Mouse (Mus musculus) MEL-GATA-1-ER (cell line): Measurements from ENCODE around the gene Fam221b.

Source experiments
- DNase-seq: peaks from one replicate; pipeline ENCODE4 v3.0.0-alpha.2; 2012; ENCODE audit warnings: low read depth; ENCODE audit errors: extremely low read depth

The Fam221b gene

GRCm38 (mm10) chr4:43668782-43669427 lies at the start of gene Fam221b, which contains the start of gene Tmem8b:
Gene Fam221b, minus strand, starts transcription at chr4:43669145.
Gene Tmem8b, plus strand, starts transcription at chr4:43668971.
- DNase-seq: peak; percentile 59

DNA sequence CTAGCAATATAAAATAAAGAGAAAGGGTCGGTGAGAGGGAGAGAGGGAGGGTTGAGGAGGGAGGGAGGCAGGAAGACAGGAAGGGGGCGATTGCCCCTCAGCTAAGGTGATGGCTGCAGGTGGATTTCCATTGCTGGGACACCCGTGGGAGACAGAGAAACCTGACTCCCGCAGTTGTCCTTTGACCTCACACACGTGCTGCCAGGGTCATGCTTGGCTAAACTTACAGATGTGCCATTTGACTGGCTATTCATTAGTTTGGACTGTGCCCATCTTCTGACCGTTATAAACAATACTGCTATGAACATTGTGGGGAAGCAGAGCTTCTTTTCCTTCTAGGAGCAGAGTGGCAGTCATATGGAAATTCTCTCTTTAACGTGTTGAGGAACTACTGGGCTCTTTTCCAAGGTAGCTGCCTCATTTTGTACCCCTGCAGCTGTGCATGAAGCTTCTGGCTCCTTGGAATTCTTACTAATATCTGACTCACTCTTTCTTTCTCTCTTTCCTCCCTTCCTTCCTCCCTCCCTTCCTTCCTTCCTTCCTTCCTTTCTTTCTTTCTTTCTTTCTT lies 44.8 kb upstream of the Fam221b start:
- no peak for DNase-seq

DNA sequence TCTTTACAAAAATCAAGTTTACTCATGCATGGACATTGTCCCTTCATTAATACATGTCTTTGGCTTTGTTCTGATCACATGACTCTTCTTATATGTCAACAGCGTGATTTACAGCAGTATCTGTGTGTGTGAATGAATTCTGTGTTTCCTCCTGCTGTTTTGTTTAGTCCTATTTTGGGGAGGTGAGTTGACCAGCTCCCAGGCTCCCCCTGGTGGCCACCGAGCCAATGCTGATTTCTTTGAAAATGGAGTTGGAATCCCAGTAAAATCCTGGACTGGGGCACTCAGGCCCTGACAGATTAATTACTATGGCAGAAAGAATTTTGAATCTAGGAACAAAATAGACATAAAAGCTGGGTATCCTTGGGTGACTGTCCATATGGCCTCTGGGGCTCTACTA lies 42.9 kb upstream of the Fam221b start:
- no peak for DNase-seq

DNA sequence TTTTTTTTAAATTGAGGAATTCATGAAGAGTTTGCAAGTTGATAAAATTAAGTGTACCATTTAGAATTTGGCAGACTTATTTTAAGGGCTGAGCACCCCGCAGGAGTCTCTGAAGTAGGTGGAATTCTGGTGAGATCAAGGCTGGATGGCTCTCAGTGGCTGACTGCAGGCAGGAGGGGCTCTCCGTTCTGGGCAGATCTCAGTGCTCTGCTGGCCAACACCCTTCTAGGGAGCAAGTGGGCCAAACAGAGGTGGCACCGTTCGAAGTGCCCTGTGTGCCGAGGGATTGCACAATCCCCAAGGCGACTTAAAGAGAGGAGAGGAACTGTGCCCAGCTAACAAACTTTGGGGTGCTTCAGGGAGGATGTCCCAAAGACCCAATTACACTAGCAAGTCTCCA lies 40.9 kb upstream of the Fam221b start, which contains the start of gene Olfr71:
Olfr71 (minus strand) TSS at position 387 of the 400 bp plus-strand sequence.
- DNase-seq: no peak

DNA sequence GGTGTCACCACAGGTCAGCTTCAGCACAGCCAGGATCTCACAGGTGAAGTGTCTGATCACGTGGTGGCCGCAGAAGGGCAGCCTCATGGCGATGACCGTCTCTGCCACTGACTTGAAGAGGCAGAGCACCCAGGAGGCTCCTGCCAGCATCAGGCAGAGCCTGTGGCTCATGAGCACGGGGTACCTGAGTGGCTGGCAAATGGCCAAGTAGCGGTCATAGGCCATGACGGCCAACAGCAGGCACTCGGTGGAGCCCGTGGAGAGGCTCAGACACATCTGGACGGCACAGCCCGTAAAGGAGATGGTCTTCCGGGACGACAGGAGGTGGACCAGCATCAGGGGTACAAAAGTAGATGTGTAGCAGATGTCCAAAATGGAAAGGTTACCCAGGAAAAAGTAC lies 37.0 kb upstream of the Fam221b start:
- DNase-seq: no peak

GRCm38 (mm10) chr4:43703851-43704250 lies 34.9 kb upstream of the Fam221b start:
- DNase-seq: no peak

DNA sequence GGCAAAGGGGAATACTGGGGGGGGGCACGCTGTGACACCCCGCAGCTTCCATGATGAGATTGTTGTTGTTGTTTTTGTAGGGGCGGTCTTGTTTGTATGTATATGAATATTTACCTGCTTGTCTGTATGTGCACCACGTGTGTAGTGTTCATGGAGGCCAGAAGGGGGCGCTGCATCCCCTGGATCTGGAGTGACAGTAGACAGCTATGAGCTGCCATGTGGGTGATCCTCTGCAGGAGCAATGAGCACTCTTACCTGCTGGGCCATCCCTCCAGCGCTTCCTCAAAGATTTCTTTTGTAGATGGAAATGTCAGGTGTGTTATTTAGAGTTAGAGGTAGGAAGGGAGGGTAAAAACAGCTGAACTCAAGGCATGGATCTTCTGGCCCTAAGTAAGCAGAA lies 34.5 kb upstream of the Fam221b start:
- no peak for DNase-seq

- no peak for DNase-seq
These were observed 31.8 kb upstream of the Fam221b start, which contains the start of gene Olfr70 for GRCm38 (mm10) chr4:43700707-43701106. Gene Olfr70, minus strand, starts transcription at chr4:43700807.

DNA sequence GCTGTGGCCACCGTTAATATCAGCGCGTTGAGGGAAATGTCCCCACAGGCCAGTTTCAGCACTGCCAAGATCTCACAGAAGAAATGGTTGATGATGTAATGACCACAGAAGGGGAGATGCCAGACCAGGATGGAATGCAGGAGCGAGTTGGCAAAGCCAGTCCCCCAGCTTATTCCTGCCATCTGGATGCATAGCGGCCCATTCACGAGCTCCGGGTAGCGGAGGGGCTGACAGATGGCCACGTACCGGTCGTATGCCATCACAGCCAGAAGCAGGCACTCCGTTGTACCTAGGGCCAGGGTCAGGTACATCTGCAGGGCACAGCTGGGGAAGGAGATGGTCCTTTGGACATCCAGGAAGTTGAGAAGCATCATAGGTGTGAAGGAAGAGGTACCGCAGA lies 27.6 kb upstream of the Fam221b start:
- DNase-seq: no peak

DNA sequence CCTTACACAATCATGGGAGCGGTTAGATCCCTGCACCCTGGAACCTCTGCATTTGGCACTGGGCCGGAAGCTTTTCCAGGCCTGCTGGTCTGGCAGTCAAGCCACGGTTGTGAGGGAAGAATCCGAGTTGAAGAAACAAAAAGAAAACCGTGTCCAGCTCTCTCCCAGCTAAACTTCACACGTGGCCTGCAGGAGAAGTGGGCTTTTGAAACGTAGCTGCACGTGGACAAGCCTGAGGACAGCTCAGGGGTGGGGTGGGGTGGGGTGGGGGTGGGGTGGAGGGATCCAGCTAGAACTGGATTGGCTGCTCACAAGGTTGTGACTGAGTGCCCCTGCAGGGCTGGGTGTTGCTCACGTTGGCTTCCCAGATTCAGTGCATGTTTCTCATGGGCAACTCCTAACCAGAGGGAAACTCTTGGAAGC lies 26.3 kb upstream of the Fam221b start:
- no peak for DNase-seq

DNA sequence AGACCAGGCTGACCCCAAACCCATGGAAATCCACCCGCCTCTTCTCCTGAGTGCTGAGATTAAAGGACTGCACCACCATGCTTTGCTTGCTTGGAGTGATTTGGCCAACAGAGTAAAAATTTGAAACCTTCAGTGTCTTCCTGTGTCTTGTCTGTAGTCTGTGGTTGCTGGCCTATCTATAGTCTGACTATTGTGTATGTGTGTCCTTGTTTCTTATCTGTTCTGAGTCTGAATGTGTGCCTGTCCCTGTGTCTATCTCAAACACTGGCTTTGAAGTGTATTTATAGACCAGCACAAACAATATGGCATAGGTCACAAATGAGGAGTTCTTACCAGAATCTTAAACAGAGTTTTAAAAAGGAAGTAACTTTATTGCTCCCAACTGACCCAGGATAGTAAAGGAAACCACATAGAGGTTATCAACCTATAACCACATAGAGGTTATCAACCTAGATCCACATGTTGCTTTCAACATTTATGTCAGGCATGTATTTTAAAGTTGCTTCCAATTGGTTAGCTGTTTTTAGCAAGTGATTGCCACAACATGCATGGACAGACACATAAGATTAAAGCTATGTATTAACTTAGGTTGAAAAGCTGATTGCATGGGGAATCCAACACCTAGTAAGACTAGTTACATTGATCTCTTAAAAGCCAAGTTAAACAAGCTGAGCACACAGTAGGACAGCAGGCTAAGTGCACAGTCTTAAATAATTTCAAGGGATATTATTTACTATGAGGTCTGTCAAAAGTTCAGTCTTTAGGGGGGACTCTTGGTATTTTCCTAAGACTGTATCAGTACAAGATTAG lies 25.7 kb upstream of the Fam221b start:
- DNase-seq: peak; percentile 74

DNA sequence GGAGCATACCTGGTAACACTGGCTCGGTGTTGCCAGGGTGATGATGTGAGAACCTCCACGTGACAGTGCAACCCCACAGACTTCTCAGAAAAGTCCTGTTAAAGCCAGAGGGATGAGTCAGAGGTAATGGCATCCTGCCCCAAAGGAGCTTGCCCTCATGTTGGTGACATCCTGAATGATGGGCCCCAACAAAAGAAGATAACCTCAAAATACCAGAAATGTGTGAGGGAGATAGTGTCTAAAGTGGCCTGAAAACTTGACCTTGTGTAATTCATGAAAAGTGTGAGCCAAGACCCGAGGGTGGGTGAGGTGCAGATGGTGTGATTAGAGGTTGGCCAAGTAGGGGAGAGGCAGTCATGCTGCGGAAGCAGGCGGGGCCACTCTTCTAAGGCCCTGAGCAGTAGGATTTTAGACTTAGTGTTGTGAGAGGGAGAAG lies 24.9 kb upstream of the Fam221b start:
- peak; percentile 20 for DNase-seq

DNA sequence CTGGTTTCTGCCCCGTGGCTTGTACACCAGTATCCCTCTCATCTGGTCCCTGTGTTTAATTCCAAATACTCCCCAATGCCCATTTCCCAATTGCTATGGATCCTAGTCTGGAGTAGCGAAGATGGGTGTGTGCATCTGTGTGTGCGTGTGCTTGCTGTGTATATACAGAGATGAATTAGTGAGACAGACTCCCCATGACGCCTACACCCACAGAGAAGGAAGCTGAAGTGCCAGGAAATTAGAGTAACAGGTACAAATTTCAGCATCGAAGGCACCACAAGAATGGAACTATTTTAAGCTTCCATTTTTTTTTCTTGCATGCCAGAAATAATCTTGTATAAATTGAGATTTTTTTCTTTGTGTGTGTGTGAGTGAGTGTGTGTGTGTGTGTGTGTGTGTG lies 22.1 kb upstream of the Fam221b start:
- DNase-seq: no peak

DNA sequence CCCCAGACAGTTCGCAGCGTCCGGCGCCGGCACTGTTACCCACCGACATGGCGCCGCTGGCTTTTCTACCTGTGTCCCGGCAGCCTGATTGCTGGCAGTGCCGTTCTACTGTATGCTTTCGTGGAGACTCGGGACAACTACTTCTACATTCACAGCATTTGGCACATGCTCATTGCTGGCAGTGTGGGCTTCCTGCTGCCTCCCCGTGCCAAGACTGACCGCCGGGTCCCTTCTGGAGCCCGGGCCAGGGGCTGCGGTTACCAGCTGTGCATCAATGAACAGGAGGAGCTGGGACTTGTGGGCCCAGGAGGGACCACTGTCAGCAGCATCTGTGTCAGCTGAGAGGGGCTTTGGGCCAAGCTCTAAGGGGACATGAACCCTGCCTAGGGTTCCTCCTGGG lies 21.1 kb upstream of the Fam221b start:
- DNase-seq: no peak

DNA sequence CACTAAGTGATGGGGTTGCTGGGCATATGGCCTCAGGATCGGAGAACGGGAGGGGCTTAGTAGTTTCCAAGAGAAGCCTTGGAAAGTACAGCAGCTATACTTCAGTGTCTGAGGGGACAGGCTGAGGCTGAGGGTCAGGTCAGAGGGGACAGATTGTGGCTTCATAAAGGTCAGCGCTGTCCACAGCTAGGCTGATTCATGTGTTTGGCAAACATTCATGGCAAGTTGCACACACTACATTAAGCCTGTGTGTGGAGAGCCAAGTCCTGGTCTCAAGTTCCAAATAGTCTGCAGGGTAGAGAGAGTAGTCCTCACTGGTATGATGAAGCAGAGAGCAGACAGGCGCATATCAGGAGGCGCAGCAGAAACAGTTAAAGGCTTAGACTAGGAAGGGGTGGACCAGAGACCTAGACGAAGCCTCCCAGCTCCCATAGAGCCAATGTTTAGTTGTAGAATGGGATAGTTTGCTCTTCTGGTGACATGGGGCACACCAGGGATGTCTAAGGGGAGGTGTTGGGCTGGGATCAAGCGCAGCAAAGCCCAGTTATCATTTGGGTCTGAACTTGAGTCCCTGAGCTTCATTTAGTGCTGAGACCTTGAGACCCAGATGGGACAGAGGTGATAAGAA lies 10.6 kb upstream of the Fam221b start:
- no peak for DNase-seq

DNA sequence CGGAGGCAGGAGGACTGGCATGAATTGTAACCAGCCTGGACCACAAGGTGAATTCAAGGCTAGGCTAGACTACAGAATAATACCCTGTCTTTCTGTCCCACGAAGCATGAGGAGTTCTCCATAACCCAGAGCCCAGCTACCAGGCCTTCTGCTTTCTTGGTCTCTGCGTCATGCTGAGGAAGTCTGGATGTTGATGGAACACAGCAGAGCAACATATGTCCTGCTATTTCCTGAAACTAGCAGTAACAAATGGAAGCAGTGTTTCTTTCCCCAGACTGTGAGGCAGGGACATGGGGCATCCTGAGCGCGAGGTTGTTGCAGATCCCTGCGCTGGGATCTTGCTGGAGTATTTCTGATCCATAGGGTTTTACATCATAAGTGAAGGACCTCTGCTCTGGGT lies 9.6 kb upstream of the Fam221b start:
- no peak for DNase-seq

DNA sequence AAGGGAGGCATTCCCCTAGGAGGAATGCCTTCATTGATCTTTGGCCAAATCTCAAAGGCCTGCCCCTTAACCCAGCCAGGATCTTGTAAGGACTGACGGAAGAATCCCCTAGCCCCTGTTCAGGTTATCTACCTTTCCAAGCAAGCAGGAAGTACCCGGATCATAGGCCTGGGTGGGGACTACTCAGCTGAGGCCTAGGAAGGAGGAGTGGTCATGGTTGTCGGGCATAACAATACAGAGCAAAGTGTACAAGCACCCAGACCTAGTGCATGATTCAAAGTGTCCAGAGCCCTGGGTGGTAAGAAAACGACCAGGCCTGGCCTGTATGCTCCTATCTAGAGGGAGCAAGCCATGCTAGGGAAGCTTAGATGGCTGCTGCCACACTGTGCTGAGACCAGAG lies 6.7 kb upstream of the Fam221b start:
- DNase-seq: no peak

DNA sequence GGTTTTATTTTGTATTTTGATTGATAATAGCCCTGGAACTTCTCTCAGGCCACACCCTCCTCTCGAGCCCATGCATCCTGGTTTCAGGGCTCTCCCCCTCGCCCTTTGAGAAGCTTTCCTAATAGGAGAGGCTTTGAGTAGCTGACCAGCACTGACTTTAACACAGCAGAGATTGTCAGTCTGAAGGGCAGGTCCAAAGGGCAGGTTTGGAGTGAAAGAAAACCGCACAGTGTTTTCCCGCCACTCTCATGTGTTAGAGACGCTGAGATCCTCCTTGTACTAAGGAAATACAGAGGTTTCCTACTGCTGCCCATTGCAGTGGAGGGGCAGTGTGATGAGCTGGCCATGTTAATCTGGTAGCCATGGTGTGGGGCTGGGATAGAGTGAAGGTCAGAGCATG lies 6.0 kb upstream of the Fam221b start:
- no peak for DNase-seq

GRCm38 (mm10) chr4:43673703-43674102 lies 4.8 kb upstream of the Fam221b start:
- no peak for DNase-seq

DNA sequence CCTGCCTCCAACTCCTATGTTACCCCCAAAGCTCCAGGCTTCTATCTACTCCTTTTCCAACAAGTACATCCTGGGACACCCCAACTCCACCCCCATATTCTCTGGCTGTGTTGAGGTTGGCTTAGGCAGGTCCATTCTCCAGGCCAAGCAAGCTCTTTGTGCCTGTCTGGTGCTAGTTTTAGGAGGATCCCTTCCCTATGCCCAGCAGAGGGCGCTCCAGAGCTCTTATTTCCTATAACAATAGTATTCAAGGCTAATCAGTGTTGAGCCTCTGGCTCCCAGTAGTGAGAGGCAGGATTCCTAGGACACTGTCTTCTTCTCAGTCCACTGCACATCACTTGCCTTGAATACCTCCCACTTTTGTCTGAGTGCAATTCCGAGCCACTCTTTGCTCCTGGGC lies 3.1 kb upstream of the Fam221b start:
- peak; percentile 67 for DNase-seq

- no peak for DNase-seq
These were observed 466 bp upstream of the Fam221b start for GRCm38 (mm10) chr4:43669428-43669794.

DNA sequence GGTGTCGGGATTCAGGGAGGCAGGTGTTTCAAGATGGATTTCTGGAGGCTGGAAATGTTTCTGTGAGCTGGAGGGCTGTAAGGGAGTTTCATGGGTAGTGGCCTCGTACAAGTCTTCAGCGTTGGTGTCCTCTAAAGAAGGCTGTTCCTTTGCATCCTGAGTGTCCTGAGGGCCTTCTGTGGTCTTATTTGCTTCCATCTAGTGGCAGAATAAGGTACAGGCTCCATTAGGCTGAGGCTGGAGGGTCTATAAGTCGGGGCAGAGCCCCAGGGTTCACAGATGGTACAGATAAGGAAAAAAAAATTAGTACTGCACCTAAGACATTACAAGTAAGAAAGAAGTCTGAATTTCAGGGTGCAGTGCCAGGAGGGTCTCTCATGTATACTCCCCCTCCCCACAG lies 2.5 kb downstream of the Fam221b start:
- no peak for DNase-seq
